Mouse (Mus musculus) gastrocnemius, adult 2 months (tissue): ENCODE measurements at regions not wholly inside any gene's neighbourhood (a gene's known extent, or its start where the extent isn't known, plus 50 kb on each side); places are given as distances from the start of the nearest gene placed in this dataset.

Source experiments
- DNase-seq: peaks from one replicate; pipeline ENCODE4 v3.0.0; 2022
- H3K27ac ChIP-seq: fragments of 200-600 bp; 2 replicates; pipeline ENCODE4 v1.8.1; 2022; ENCODE audit warnings: mild to moderate bottlenecking
- H3K4me3 ChIP-seq: fragments of 200-600 bp; 2 replicates; pipeline ENCODE4 v1.8.1; 2022; ENCODE audit warnings: mild to moderate bottlenecking, moderate library complexity
- CTCF ChIP-seq: fragments of 200-600 bp; IDR thresholded peaks from 2 replicates; pipeline ENCODE4 v1.8.1; 2022; ENCODE audit warnings: antibody characterized with exemption, mild to moderate bottlenecking, moderate library complexity
- intact Hi-C: fragments of 180-260 bp; cut with DNase I; formaldehyde crosslinking; loops from one replicate; pipeline ENCODE4 v1.15.1; 2025

DNA sequence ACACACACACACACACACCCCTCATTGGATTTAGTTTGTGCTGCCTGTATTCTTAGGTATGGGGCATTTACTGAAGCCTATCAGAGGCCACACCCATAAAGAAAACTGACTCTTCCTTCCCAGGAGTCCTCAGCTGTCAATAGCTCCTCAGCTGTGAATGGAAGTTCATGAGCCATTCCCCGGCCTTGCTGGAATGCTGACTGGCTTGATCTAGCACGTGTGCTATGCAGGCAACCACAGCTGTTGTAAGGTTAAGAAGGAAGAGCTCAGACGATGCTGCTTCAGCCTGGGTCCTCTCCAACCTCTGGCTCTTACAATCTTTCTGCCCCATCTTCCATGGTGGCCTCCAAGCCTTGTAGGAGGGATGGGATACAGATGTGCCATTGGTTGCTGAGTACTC is 226.7 kb downstream of the Skap2 start:
- H3K27ac ChIP-seq = no peak overlapping the region

DNA sequence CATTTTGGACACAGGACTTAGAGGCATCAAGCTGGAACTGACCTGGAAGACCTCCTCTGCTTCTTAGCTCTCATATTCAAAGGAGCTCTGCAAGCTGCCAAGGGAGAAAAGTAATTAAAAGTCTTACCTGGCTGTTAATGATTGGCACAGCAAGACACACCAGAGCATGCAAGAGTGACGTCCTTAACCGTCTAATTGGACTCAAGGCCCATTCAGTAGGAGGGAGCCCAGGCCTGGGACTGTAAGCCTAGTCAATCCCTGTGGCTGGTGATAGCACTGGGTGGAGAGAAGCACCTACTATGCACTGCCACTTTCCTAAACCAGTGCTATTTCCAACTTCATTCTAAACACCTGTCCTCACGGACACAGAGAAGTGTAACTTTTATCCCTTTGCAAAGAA is 225.5 kb downstream of the Skap2 start:
- no peak for TF ChIP-seq CTCF
- intact Hi-C loops = no loop called here
- Histone ChIP-seq H3K27ac (no peak overlapping the region), H3K4me3 (no peak overlapping the region)
- DNase-seq = no peak

More for the DNA sequence above, 226.7 kb downstream of the Skap2 start:
- no peak overlapping the region for H3K4me3 ChIP-seq
- intact Hi-C loops = no loop called here
- DNase-seq = no peak
- TF ChIP-seq CTCF = no peak

- Histone ChIP-seq H3K4me3 (no peak overlapping the region), H3K27ac (no peak overlapping the region)
- DNase-seq = no peak
- TF ChIP-seq CTCF = no peak
- intact Hi-C loops = no loop called here
These were observed 224.2 kb downstream of the Skap2 start for GRCm38 (mm10) chr6:51788156-51788555.

DNA sequence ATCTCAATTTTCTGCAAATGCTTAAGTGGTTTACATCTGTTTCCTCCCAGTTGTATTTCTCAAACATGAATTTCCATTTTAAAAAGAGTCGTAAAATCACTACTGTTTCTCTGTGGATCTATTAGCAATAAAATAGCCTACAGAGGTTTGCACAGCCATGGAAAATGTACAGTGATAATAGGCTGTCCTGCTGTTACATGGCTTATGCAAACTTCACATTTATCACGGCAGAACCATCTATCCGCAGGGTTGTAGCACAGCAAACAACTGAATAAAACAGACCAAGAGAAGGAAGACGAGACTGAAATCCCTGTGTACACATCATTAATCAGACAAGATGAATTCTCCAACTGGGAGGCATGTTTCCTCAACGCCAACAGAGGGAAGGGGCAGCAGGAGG is 222.1 kb downstream of the Skap2 start:
- no peak overlapping the region for H3K4me3 ChIP-seq
- no peak for DNase-seq
- intact Hi-C loops = no loop called here
- no peak overlapping the region for H3K27ac ChIP-seq
- no peak for TF ChIP-seq CTCF

- no peak for TF ChIP-seq CTCF
- no peak overlapping the region for H3K27ac ChIP-seq
- DNase-seq = no peak
- no peak overlapping the region for H3K4me3 ChIP-seq
- intact Hi-C loops = no loop called here
These were observed 221.7 kb downstream of the Skap2 start for GRCm38 (mm10) chr6:51790693-51791092.

DNA sequence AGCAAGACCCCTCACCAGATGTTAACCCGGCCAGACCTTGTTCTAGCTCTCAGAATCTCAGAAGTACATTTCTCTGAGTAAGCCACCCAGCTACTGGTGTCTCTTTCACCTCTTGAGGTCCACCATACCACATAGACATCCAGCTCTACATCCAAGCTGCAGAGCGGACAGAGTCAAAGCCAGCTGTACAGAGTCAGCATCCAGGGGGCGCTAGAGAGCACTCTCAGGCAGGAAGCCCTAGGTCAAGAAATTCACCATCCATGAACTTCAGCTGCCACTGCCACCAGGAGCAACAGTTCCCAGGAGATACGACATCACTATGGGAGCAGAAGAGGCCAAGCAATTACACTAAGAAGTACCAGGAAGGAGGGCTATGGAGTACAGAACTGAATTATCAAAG is 217.0 kb downstream of the Skap2 start:
- H3K4me3 ChIP-seq = no peak overlapping the region
- intact Hi-C loops = no loop called here
- peak; percentile 56 for DNase-seq
- TF ChIP-seq CTCF = peak; percentile 71
- H3K27ac ChIP-seq = no peak overlapping the region

- no peak for DNase-seq
- H3K27ac ChIP-seq = no peak overlapping the region
- H3K4me3 ChIP-seq = no peak overlapping the region
- TF ChIP-seq CTCF = no peak
- intact Hi-C loops = no loop called here
These were observed 213.6 kb downstream of the Skap2 start for GRCm38 (mm10) chr6:51798577-51799240.

GRCm38 (mm10) chr6:51805656-51806055 is 206.7 kb downstream of the Skap2 start:
- DNase-seq = no peak
- Histone ChIP-seq H3K27ac (no peak overlapping the region), H3K4me3 (no peak overlapping the region)
- intact Hi-C loops = no loop called here
- no peak for TF ChIP-seq CTCF
